Mouse (Mus musculus) ES-Bruce4 (cell line): ENCODE measurements at regions not wholly inside any gene's neighbourhood (a gene's known extent, or its start where the extent isn't known, plus 50 kb on each side); places are given as distances from the start of the nearest gene placed in this dataset.

Source experiments
- H3K27ac ChIP-seq: 2 replicates; pipeline ENCODE4 v1.5.1; 2012; ENCODE audit warnings: low read length, inconsistent platforms; ENCODE audit not compliant: insufficient read depth
- H3K27me3 ChIP-seq: 2 replicates; pipeline ENCODE4 v1.6.1; 2012; ENCODE audit warnings: mild to moderate bottlenecking, low read length, inconsistent platforms; ENCODE audit not compliant: control insufficient read depth, poor library complexity, insufficient read depth, severe bottlenecking
- H3K36me3 ChIP-seq: 2 replicates; pipeline ENCODE4 v1.6.1; 2012; ENCODE audit warnings: inconsistent platforms, mild to moderate bottlenecking, low read length, moderate library complexity; ENCODE audit not compliant: control insufficient read depth, poor library complexity, insufficient read depth, severe bottlenecking
- H3K4me1 ChIP-seq: one replicate; pipeline ENCODE4 v1.8.1; 2011; ENCODE audit warnings: low read length; ENCODE audit not compliant: control insufficient read depth, insufficient read depth
- H3K4me3 ChIP-seq: 2 replicates; pipeline ENCODE4 v1.5.1; 2011; ENCODE audit warnings: low read depth, mild to moderate bottlenecking, low read length
- H3K9ac ChIP-seq: 2 replicates; pipeline ENCODE4 v1.6.1; 2012; ENCODE audit warnings: low read depth, mild to moderate bottlenecking, inconsistent platforms; ENCODE audit not compliant: poor library complexity, severe bottlenecking
- H3K9me3 ChIP-seq: replicated peaks from 2 replicates; pipeline ENCODE4 v1.6.1; 2012; ENCODE audit warnings: mild to moderate bottlenecking, low read length, inconsistent platforms; ENCODE audit not compliant: control insufficient read depth, poor library complexity, insufficient read depth, severe bottlenecking
- CTCF ChIP-seq: IDR thresholded peaks from one replicate; pipeline ENCODE4 v1.8.1; 2011; ENCODE audit warnings: low read depth, low read length
- EP300 ChIP-seq: IDR thresholded peaks from 2 replicates; pipeline ENCODE4 v1.6.1; 2011; ENCODE audit warnings: low read depth, low read length; ENCODE audit not compliant: insufficient read depth
- POLR2A ChIP-seq: IDR thresholded peaks from one replicate; pipeline ENCODE4 v1.8.1; 2011; ENCODE audit warnings: low read length; ENCODE audit not compliant: insufficient read depth

DNA sequence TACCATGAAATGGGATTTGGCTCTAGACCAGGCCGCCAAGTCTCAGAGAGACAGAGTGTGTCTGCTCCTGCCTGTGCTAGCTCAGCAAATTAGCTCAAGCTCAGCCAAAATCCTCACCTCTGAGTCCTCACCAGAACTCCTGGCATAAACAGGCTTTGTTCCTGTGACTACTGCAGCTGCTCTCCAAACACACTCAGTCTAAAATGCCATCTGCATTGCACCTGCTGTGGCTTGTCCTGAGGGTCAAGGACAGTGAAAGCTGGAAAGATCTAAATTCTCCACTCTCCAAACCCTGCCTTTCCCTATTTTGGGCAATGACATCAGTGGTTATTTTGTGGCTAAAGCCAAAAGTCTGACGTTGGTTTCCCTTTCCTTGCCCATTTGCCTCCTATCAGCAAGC, 570.9 kb upstream of the Gm21961 start:
- no peaks in the 10 kb centered on the region for H3K9me3 ChIP-seq
- no peaks in the 10 kb centered on the region for H3K36me3 ChIP-seq
- no peaks in the 10 kb centered on the region for H3K4me1 ChIP-seq
- no peak overlapping the region for H3K27ac ChIP-seq
- H3K4me3 ChIP-seq = no peak overlapping the region
- no peaks in the 10 kb centered on the region for H3K27me3 ChIP-seq
- no peak overlapping the region for H3K9ac ChIP-seq
- no peak for TF ChIP-seq POLR2A
- TF ChIP-seq CTCF = no peak
- no peak for TF ChIP-seq EP300

DNA sequence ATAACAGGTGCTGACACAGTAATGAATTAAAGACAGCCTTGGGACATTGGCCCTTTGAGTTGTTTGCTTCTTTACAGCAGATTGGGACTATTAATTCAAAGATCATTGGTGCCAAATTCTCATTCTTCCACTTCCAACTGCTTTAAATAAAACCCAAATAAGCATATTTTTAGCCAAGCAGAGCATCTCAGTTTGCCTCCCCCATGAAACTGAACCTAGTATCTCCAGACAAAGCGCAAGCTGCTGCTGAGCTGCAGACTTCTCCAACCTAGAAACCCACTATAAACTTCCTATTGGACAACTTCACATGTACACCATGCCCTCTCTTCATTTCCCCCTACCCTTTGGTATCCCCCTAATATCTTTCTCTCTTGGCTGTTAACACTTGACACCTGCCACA, 564.6 kb upstream of the Gm21961 start:
- Histone ChIP-seq H3K4me1 (no peaks in the 10 kb centered on the region), H3K9ac (no peak overlapping the region), H3K9me3 (no peaks in the 10 kb centered on the region), H3K4me3 (no peak overlapping the region), H3K27ac (no peak overlapping the region), H3K27me3 (no peaks in the 10 kb centered on the region), H3K36me3 (no peaks in the 10 kb centered on the region)
- no peak for TF ChIP-seq CTCF

DNA sequence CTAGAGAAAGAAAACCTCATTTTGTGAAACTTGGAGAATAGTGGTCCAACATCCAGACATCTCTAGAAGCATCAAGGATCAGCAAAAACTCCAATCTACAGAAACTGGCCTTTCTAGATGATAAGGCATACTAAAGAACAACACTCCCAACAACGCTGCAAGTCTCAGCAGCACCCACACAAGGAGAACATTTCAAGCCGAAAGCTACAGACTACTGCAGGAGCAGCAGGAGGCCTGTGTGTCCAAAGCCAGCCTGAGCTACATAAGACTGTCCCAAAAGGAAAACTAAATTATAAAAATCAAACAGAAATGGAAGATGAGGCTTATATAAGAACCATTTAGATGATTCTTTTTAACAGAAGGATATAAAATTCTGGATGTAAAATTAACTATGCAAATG, 553.2 kb upstream of the Gm21961 start:
- Histone ChIP-seq H3K27me3 (no peaks in the 10 kb centered on the region), H3K4me1 (no peaks in the 10 kb centered on the region), H3K36me3 (no peaks in the 10 kb centered on the region), H3K4me3 (no peak overlapping the region), H3K27ac (no peak overlapping the region), H3K9me3 (no peaks in the 10 kb centered on the region), H3K9ac (no peak overlapping the region)
- no peak for TF ChIP-seq EP300
- no peak for TF ChIP-seq CTCF
- no peak for TF ChIP-seq POLR2A

DNA sequence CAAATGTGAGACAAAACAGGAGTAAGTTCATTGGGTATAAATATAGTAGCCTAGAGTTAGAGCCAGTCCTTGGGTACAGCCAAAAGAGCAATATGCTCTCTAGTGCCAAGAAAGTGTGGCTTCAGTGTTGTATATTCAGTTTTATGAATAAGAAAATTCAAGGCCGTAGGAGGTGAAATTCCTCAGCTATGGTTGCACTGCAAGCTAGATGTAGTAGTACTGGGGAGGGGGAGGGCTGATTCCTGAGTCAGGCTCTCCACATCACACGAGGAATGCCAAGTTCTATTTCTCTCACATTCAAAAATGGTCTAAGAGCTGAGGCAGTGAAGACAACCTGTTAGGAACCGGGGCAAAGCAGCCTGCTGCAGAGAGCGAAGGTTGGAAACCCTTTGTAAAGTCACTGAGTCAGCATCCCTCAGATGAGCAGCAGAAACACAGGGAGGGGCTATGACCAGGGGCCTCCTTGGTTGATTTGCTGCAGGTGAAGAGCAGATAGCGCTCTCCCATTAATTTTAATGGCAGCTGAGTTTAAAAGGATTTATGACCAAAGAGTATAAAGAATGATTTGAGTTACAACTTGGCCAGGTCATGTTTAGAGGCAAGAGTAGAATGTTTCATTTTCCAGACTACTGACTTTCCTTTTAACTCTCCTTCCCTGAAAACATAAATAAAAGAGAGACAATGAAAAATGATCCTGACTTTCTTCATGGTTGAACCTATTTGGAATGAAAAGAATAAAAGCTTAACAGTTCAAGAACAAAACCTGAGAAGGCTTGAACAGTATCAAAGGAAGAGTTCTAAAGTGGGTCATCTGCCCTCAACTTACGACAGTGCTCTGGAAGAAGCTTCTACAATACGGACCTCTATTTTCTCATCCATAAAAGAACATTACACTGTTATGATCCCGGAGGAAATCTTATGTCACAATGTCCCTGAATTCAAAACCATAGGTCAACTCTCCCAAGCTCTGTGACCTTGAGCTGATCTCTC, 543.4 kb upstream of the Gm21961 start:
- H3K27ac ChIP-seq = no peak overlapping the region
- H3K27me3 ChIP-seq = no peaks in the 10 kb centered on the region
- no peaks in the 10 kb centered on the region for H3K36me3 ChIP-seq
- no peaks in the 10 kb centered on the region for H3K9me3 ChIP-seq
- TF ChIP-seq CTCF = no peak
- TF ChIP-seq POLR2A = no peak
- no peak for TF ChIP-seq EP300
- no peak overlapping the region for H3K4me3 ChIP-seq
- H3K4me1 ChIP-seq = no peaks in the 10 kb centered on the region
- H3K9ac ChIP-seq = no peak overlapping the region

DNA sequence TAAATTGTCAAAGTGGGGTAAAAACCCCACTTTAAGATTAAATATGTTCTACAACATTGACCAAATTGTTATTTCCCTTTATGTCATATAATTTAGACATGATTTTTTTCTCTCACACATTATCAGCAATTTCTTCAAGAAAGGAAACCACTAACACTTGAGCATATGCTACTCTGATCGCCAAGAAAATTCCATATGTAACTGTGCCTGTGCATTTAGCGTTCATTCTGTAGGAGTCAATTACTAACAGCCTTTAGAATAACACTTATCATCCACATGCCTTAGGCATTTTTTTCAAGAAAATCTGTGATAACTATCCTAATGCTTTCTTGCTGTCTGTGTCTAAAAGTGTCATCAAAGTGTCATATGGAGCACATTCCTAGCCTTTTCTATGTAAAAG, 534.3 kb upstream of the Gm21961 start:
- H3K27ac ChIP-seq = no peak overlapping the region
- H3K27me3 ChIP-seq = no peaks in the 10 kb centered on the region
- TF ChIP-seq EP300 (no peak), CTCF (no peak), POLR2A (no peak)
- no peaks in the 10 kb centered on the region for H3K4me1 ChIP-seq
- H3K9me3 ChIP-seq = no peaks in the 10 kb centered on the region
- H3K36me3 ChIP-seq = no peaks in the 10 kb centered on the region
- no peak overlapping the region for H3K4me3 ChIP-seq
- no peak overlapping the region for H3K9ac ChIP-seq

DNA sequence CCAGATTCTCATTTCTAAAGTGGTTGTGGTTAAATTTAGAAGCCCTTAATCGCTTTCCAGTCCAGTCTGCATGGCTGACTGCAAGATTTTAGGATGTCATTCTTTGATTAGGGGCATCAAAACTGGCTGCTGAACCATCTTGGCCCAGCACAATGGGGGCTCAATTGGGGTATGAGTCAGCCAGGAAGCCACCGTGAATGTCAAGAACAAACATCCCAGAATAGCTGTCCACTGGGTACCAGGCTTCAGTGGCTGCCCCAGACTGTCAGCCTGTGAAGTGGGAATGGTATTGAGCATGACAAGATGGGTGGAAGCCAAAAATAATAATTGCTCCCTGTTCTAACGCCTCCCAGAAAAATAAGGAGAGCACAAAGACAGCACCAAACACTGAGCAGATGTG, 520.9 kb upstream of the Gm21961 start:
- TF ChIP-seq EP300 (no peak), CTCF (no peak), POLR2A (no peak)
- no peaks in the 10 kb centered on the region for H3K36me3 ChIP-seq
- H3K9ac ChIP-seq = no peak overlapping the region
- no peak overlapping the region for H3K27ac ChIP-seq
- H3K27me3 ChIP-seq = no peaks in the 10 kb centered on the region; the same call in 1 of the 2 replicates
- H3K4me1 ChIP-seq = no peaks in the 10 kb centered on the region
- no peaks in the 10 kb centered on the region for H3K9me3 ChIP-seq
- H3K4me3 ChIP-seq = no peak overlapping the region
